Mouse (Mus musculus) retina, postnatal 1 day (tissue): ENCODE measurements at regions not wholly inside any gene's neighbourhood (a gene's known extent, or its start where the extent isn't known, plus 50 kb on each side); places are given as distances from the start of the nearest gene placed in this dataset.
"Not testable (repeated sequence)": the region's sequence is repeated elsewhere in the genome, so short reads cannot be mapped to it uniquely, and the experiment has no call there.

ENCODE experiments used
- DNase-seq: peaks from one replicate; pipeline ENCODE4 v3.0.0-alpha.2; 2012

- peak; percentile 60 for DNase-seq
These were observed 78.1 kb upstream of the Ehbp1 start for GRCm38 (mm10) chr11:22420003-22420723.

GRCm38 (mm10) chr11:22421762-22422161 lies 79.7 kb upstream of the Ehbp1 start:
- DNase-seq, result peak; percentile 61

- DNase-seq, result peak; percentile 51
These were observed 74.6 kb upstream of the Tmem17 start for GRCm38 (mm10) chr11:22437140-22437850.

- DNase-seq, result no peak
These were observed 74.1 kb upstream of the Tmem17 start for GRCm38 (mm10) chr11:22437851-22438215.

GRCm38 (mm10) chr11:22438441-22439066 lies 73.3 kb upstream of the Tmem17 start:
- DNase-seq, result no peak

GRCm38 (mm10) chr11:22440521-22440920 lies 71.4 kb upstream of the Tmem17 start:
- peak; percentile 9 for DNase-seq

- DNase-seq, result no peak
These were observed 58.7 kb upstream of the Tmem17 start for GRCm38 (mm10) chr11:22453161-22453560.

- DNase-seq, result no peak
These were observed 55.6 kb upstream of the Tmem17 start for GRCm38 (mm10) chr11:22456286-22456685.

- DNase-seq, result no peak
These were observed 54.7 kb upstream of the Tmem17 start for GRCm38 (mm10) chr11:22457220-22457619.

GRCm38 (mm10) chr11:22458951-22459703 lies 52.8 kb upstream of the Tmem17 start:
- DNase-seq, result no peak

GRCm38 (mm10) chr11:22461019-22461735 lies 50.7 kb upstream of the Tmem17 start:
- DNase-seq, result not testable (repeated sequence)
